Mouse (Mus musculus) c-Kit-positive CD71-positive TER-119-positive erythroid progenitor cells, embryonic 14.5 days (primary cell): ENCODE measurements around the gene Optn.
"Not testable (repeated sequence)": the region's sequence is repeated elsewhere in the genome, so short reads cannot be mapped to it uniquely, and the experiment has no call there.

ENCODE experiments used
- DNase-seq: peaks from one replicate; pipeline ENCODE4 v3.0.0-alpha.2; 2013; ENCODE audit warnings: low spot score

Optn gene

DNA sequence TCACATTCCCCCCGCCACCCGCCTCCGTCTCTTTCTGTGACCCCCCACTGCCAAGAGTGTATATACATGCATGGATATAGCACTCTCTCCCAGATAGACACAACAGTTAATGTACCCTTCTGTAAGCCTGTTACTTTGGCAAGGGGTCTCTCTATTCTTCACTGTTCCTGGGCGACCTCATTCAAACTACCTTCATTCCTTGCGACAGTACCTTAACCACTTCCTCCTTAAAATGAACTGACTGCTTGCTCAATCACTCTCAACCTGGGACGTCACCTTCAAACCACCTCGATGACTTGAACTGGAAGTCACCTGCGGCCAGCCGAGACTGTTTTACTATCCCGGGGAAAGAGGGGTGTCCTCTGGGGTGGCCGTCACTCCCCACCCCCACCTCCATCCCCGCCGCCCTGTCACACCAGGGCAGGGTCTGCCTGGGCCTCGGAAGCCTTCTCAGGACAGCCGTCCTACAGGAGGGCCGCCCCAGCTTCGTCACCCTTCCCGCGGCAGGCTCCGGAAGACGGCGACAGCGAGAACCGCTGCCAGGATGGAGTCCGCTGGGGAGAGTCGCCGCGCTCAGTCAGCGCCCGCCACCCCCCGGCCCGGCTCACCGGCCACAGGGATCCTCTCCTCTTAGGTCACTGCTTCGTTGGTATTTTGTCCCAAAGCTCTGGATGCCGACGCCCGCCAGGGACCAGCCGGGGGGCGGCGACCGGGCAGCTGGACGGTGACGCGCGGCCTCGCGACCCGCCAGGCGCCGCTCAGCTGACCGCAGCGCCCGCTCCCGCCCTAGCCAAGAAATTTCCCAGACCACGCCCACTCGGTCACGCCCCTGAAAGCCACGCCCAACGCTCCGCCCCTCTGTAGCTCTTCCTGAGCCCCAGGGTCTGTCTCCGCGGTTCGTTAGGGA is at the start of gene Optn:
TSS of gene Optn (minus strand) at position 753 of the 907 bp plus-strand sequence.
- DNase-seq, result peak; percentile 86

DNA sequence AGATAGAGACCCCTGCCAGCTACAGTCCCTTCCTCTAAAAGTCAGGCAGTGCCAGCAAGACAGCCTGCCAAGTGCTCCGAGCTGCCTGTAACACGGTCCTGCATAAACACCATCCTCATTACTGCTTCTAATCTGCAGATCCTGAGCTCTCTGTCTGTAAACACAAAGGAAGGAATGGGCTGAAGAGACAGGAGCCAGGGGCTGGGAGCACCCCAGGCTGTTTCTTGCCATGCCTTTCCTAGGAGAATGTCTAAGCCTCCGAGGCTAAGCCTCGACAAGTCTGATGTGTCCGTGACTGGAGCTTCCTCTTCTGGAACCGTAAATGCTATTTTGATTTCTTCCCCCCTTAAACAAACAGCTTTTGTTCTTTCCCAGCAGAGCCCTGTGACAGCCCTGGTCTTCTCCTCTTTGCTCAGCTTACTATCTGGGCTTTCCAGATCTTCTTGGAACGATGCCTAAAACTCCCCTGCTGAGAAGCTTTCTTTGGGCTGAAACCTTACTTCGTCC is 49.0 kb upstream of the Optn start:
- DNase-seq, result no peak

DNA sequence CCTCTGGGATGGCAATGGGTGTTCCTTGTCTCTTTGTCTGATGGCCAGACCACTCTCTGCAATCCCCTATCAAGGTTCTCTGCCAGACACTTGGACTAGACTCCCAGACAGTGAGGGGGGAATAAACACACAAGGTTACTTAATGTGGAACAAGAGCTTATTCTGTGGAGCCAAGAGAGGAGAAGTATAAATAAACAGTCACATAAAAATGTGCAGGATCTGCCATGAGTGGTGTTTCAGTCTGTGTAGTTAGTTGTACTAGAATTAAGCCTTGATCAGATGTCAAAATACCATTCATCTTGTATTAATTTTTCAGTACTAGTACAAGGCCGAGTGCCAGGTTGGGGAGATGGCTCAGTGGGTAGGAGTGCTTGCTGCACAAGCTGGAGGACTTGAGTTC is 39.0 kb upstream of the Optn start:
- DNase-seq, result no peak

DNA sequence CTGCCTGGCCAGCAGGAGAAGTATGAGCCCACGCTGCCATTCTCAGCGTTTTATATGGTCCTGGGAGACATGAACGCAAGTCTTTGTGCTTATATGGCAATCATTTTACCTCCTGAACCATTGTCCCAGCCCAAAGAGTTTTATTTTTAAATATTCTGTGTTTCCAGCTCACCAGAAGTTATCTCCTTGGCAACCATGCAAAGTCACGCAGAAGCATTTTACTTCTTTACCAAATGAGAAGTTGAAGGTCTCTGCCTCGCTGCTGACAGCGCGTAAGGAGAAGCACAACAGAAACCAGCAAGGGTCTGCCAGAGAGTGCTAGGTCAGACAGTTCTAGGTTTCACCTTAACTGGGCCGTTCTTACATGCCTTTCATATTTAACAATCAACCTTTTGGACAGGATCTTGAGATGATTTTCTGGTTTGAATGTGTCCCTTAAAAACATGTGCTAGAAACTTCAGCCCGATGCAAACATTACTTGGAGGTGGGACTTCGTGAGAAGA is 37.9 kb upstream of the Optn start:
- DNase-seq, result no peak

DNA sequence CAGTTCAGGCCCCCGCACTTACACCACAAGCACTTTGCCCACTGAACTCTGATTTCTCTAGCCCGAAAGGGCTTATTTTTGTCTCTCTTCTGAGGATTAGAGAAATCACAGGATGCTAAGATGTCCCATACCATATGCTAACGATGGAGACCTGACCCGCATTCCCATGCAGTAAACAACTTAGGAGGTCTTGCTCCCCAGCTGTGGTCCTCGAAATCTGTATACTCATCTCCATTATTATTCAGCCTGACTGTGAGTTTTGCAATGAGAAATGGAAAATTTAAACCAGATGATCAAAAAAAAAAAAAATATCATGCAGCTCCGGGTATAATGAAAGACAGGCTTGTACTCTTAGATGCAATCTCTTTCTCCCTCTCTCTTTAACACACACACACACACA is 35.3 kb upstream of the Optn start:
- no peak for DNase-seq

DNA sequence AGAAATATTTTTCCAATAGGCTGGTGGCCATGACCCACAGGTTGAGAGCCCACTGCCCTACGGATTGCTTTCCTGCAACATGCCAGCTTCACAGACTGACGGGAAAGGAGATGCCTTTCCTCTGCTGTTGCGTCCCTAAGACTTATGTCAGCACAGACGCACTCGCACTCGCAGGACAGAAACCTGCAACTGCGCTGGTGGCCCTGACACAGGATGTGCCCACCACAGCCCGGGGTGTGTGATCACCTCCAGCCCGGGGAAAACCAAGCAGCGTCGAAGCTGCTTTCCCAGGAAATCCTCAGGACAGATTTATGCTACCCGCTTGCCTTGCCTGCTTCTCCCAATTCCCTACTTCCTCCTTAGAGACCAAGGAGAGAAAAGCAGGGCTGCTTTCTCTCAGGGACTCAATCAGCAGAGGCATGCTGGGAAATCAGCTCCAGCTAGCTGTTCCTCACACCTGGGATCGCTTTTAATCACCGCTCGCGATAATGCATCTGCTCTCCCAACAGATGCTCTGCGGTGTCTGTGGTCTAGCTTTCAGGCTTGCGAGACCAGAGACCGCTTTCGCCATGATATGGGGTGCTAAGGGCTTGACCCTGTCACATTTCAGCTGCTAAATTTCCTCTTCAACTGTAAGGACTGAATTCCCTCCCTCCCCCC is 34.1 kb upstream of the Optn start:
- no peak for DNase-seq

DNA sequence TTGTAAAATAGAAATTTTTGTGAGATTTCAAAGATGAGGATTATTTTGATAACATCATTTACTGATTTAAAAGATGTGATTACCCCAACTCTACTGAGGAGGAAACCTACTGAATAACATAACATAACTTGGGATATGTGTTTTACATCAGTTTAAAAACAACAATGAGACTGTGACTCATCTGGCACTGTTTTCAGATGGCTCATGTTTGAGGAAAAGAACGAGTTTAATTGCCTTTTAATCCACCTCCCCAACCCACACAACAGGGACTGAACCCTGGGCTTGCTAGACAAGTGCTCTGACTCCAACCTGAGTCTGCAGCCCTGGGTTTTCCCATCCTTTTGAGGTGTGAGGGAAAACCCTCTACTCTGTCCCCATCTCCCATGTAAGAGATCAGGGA is 31.5 kb upstream of the Optn start:
- DNase-seq, result no peak

DNA sequence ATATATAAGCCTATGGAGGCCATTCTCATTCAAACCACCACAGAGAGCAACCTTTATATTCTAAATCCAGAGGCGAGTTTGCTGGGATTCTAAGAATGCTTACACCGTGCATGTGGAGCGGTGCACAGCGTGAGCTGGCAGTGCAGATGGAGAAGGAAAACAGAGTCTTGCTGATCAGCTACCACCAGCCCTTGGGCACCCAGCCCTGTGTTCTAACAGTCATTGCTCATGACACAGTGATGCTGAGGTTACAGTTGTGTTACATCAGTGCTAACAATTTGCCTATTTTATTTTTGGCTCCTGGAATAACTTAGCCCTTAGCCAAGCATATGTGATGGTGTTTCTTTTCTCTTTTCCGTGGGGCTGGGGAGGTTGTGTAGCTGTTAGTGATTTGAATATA is 31.0 kb upstream of the Optn start:
- DNase-seq, result no peak

DNA sequence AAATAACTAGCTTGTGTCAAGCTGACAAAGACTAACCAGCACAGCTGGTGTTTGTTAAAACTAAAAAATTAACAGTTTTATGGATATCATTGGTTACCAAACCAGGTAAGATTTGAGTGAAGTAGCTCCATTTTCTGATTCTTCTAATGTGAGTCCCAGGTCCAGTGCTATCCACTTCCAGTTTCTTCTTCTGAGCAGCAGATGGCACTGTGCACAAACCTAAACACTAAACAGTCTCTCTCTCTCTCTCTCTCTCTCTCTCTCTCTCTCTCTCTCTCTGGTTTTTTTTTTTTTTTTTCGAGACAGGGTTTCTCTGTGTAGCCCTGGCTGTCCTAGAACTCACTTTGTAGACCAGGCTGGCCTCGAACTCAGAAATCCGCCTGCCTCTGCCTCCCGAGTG is 26.5 kb upstream of the Optn start:
- not testable (repeated sequence) for DNase-seq

DNA sequence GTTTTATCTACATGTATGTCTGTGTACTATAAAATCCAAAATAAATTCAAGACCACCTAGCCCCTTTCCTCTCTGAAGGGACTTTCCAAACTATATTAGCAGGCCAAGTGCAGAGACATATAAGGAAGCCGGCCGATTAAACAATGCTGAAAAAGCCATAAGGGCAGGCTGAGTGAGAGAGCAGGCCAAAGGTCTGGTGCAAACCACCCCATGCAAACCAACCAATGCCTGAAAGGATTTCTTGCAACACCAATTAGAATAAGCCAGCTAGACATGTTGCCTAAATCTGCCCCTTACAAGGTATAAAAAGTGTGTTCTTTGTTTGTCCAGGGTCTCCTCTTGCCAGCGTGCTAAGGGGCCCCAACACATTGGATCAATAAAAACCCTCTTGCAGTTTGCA is 23.8 kb upstream of the Optn start:
- DNase-seq, result no peak

DNA sequence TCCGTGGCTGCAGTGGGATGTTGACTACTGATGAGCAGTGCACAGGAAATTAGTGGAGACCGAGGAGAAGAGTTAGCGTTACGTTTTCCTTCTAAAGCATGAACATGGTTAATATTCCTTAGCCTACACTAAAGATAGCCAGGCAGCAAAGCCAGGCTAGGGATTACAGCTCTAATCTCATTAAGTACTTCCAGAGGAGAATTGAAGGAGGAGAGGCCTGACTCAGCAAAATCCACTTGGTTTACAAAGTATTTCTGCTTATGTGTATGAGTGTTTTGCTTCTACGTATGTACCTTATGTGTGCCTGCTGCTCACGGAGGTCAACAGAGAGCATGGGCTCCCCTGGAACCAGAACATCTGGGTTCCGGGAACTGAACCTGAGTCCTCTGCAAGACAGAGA is 19.9 kb upstream of the Optn start:
- no peak for DNase-seq

DNA sequence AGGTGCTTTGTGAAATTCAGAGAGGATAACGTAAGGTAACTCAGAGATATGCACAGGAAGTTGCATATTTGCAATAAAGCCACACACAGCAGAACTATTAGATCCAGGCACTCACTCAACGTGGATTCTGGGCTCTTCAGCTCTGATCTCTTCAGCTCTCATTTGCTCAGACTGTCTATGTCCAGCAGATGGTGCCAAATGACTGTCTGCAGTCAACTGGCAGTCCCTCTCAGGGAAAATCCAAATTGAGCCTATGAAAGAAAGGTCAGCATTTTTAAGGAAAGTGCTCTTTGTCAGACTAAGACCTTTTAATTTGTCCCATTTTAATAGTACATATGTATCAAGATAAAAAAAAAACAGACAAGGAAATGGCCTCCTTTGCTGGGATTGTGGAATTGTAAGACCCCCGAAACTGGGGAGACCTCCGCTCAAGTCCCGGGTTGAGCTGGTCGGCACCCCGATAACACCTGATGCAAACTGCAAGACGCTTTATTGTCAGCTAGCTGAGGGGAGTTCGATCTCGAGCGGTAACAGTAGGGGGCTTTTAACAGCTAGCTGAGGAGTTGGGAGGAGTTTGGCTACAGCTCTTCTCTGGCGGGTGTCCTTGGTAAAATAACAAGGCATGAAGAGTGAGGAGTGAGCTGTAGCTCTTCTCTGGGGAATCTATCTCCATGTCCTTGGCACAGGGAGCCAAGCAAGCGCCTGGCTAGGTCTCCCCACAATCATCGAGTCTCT is 16.4 kb upstream of the Optn start:
- DNase-seq, result peak; percentile 57

DNA sequence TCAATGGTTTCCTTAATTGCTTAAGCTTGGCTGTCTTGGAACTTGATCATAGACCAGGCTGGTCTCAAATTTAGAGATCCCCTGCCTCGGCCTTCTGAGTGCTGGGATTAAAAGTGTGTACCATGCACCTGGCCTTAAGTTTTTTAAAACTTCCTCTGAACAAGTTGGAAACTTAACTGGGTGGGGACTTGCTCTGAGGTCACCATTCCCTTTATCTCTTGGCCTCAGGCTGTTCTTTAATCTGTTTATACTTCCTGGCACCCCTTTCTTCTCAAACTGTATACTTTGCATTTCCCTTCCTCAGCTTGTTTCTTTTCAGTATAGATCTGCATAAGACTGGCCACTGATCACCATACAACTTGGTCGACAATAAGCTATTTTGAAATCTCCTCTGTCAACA is 14.1 kb upstream of the Optn start:
- peak; percentile 69 for DNase-seq

DNA sequence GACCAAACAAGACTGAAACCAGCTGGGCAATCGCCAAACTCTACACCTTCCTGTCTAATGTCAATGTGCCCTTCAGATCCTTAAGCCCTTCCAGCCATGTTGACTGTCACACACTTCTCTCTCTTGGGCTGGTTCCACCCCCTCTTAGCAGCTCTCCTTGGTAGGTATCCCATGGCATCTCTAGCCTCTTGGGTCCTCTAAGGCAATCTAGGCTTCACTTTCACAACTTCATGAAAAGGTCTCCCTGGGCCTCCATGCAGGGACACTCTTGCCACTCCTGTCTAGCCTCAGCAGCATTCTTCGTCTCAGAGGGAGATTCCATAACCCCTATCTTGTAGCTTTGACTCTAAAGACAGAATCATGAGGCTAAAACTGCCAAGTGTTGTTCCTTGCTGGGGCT is 13.6 kb upstream of the Optn start:
- no peak for DNase-seq

DNA sequence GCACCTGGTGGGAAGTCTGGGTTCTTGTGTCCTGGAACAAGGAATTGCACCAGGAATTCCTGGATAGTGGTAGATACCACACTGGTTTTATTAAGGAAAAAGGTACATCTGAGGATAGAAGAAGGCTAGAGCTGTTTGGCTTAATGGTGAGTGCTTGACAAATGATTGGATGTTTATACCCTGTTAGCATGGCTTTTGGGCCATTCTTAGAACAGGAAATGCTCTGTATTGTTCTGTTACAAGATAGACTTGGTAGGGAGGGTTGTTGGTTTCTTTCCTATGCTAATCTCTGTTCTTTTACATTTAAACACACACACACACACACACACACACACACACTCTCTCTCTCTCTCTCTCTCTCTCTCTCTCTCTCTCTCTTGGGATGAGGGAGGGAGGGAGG is 12.0 kb upstream of the Optn start:
- DNase-seq, result no peak

DNA sequence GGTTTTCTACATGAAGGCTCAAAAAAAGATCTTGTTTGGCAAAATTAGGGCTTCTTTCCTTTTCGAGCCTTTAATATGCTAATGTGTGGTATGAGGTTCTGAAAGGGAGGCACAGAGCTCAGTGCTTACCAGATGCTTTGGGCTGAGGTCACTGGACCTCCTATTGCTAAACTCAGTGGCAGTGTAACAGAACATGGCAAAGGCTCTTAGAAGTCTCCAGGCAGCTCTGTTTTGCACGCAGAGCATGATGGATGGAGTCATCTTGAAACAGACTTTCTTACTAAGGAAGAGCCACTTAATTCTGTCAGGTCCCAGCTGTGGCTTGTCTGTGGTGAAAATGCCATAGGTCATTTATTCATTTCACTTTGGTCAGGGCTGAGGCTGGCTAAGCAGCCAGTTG is 11.6 kb upstream of the Optn start:
- DNase-seq, result no peak

DNA sequence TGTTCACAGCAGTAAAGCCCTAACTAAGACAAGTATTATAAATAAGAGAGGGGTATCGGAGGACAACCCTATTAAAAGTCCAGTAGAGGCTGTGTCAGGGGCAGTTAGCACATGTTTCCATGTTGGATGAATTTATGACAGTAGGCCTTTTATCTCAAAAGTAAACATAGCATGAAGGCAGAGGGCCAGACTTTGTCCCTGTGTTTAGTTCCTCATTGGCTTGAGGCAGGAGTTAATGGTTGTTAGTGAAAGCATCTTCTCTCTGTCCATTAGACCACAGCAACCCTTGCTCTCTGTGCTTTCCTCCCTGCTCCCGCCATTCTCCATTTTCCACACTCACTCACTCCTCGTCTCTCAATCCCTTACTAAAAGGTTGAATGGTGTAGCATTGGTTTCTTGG is 9.9 kb upstream of the Optn start:
- no peak for DNase-seq

DNA sequence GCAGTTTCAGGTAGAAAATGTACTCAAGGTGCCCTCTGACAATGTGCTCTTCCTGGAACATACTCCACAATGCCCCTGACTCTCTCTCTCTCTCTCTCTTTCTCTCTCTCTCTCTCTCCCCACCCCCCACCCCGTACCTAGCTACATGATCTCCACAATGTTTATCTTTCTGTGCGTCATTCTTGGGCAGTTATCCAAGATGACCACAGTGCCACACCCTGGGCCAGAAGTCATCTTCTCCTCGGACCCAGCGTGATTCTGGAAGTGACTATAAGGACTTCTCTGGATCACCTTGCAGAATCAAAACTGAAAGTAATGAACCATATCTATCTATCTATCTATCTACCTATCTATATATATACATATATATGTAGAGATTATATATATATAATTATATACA is 4.1 kb upstream of the Optn start:
- no peak for DNase-seq

DNA sequence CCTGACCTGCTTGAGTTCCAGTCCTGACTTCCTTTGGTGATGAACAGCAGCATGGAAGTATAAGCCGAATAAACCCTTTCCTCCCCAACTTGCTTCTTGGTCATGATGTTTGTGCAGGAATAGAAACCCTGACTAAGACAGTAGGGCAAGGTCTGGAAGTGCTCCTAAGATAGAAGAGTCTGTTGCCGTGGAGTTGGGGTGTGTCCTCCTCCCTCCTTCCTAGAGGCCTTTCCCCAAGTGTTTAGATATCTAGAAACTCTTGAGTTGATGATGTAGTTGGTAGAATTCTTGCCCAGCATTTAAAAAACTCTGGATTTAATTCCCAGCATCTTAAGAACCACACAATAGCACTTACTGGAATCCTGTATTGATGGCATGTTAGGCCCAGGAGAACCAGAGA is 3.4 kb upstream of the Optn start:
- DNase-seq, result not testable (repeated sequence)

DNA sequence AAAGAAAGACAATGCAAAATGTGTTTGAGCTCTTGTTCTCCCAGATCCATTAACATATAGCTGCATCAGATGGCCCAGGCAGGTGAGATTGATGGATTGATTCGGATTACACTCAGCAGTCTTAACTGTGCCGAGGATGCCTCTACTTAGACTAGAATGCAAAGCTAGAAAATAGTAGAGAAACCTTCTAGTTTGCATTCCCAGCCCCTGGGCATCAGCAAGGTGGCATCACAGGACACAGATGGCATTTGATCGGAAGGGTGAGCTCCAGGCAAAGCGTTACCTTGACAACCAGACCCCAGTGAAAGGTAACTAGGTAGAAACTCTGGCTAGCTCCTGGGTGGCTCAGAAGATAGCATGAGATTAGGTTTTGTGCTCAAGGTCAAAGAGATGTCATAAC is 396 bp upstream of the Optn start:
- DNase-seq, result no peak

DNA sequence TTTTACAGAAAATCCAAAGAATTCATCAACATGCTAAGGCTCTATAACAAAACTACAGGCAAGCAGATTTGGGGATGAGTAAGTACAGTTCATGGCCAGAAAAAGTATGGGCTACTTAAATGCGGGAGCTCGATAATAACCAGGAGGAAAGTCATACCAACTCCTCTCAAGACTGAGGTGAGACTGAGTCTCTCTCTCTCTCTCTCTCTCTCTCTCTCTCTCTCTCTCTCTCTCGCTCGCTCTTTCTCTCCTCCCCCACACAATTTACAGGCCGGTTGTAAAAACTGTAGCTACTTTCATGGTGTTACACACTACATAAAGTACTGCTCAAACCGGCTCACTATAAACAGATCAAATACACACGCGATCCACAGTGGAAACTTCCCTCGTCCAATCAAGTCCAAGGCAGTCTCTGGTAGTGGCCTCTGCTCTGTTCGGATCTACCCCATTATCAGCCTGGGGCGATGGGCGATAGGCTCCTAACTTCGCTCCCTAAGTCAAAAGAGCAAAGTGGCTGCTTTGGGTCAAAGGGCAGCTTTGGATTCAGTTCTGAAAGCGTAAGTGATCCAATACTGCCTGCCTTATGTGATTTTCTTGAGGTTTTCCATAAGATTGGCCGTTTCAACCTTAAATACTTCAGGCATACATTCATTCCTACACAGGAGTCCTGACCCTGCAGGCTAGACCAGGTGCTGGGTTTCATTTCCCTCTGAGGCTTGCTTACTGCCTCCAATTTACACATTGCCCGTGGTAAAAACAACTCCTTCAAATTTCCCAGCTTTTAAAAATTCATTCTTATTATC is 1.2 kb downstream of the Optn start:
- peak; percentile 60 for DNase-seq
